Mouse (Mus musculus): Measurements from ENCODE around the gene Kcnj4.

GRCm38 (mm10) chr15:79437541-79438208 lies 67.4 kb downstream of the Kcnj4 start:
- TF ChIP-seq CTCF (IDR thresholded peaks at IDR 0.05; ENCODE audit: insufficient read depth, low read length): no peak
- TF ChIP-seq POLR2A (IDR thresholded peaks at IDR 0.05; ENCODE audit: borderline replicate concordance, extremely low read depth, low read depth, low read length): no peak
